Mouse (Mus musculus) olfactory bulb, adult 2 months (tissue): ENCODE measurements at regions not wholly inside any gene's neighbourhood (a gene's known extent, or its start where the extent isn't known, plus 50 kb on each side); places are given as distances from the start of the nearest gene placed in this dataset.

Experiments
- H3K27ac ChIP-seq: fragments of 200-500 bp; 2 replicates; pipeline ENCODE4 v1.5.1; 2012; ENCODE audit warnings: low read depth, low read length; ENCODE audit not compliant: insufficient read depth
- H3K4me1 ChIP-seq: fragments of 200-500 bp; 2 replicates; pipeline ENCODE4 v1.6.1; 2012; ENCODE audit warnings: low read length; ENCODE audit not compliant: control insufficient read depth, insufficient read depth
- H3K4me3 ChIP-seq: fragments of 200-500 bp; 2 replicates; pipeline ENCODE4 v1.5.1; 2012; ENCODE audit warnings: mild to moderate bottlenecking, low read depth, low read length, moderate library complexity; ENCODE audit not compliant: insufficient read depth
- CTCF ChIP-seq: fragments of 200-500 bp; IDR thresholded peaks from 2 replicates; pipeline ENCODE4 v1.5.1; 2012; ENCODE audit warnings: low read depth, mild to moderate bottlenecking, low read length, moderate library complexity; ENCODE audit not compliant: insufficient read depth
- POLR2A ChIP-seq: fragments of 200-500 bp; IDR thresholded peaks from 2 replicates; pipeline ENCODE4 v1.6.1; 2012; ENCODE audit warnings: mild to moderate bottlenecking, low read depth, low read length, moderate library complexity; ENCODE audit not compliant: insufficient read depth
- WGBS: fragments of 180-500 bp; shearing (Covaris S2); methylation state at CpG from one replicate; pipeline ENCODE4 v1.1.7; 2018; 5-methylcytosine and 5-hydroxymethylcytosine counted together

GRCm38 (mm10) chr2:117968731-117969130, 142.9 kb upstream of the Thbs1 start:
- Histone ChIP-seq H3K4me3 (no peak overlapping the region), H3K4me1 (no peaks in the 10 kb centered on the region), H3K27ac (no peak overlapping the region)
- TF ChIP-seq CTCF (no peak), POLR2A (no peak)
- 95% methylated on average over 1 of the region's 1 CpGs for WGBS

GRCm38 (mm10) chr2:117970631-117971030, 141.0 kb upstream of the Thbs1 start:
- 79% methylated on average over 5 of the region's 5 CpGs for WGBS
- H3K4me1 ChIP-seq, result no peaks in the 10 kb centered on the region
- H3K4me3 ChIP-seq, result no peak overlapping the region
- H3K27ac ChIP-seq, result no peak overlapping the region
- no peak for TF ChIP-seq CTCF
- no peak for TF ChIP-seq POLR2A

GRCm38 (mm10) chr2:117977033-117977432, 134.6 kb upstream of the Thbs1 start:
- no peak for TF ChIP-seq POLR2A
- no peak for TF ChIP-seq CTCF
- H3K27ac ChIP-seq, result no peak overlapping the region
- 94% methylated on average over 9 of the region's 9 CpGs for WGBS
- H3K4me1 ChIP-seq, result no peaks in the 10 kb centered on the region
- H3K4me3 ChIP-seq, result no peak overlapping the region

GRCm38 (mm10) chr2:117980856-117981255, 130.8 kb upstream of the Thbs1 start:
- no peaks in the 10 kb centered on the region for H3K4me1 ChIP-seq
- no peak overlapping the region for H3K27ac ChIP-seq
- no peak overlapping the region for H3K4me3 ChIP-seq
- TF ChIP-seq CTCF (no peak), POLR2A (no peak)
- 97% methylated on average over 2 of the region's 2 CpGs for WGBS

- Histone ChIP-seq H3K4me1 (no peaks in the 10 kb centered on the region; the same call in 1 of the 2 replicates), H3K4me3 (no peak overlapping the region), H3K27ac (no peak overlapping the region)
- WGBS, result 98% methylated on average over 5 of the region's 5 CpGs
- TF ChIP-seq POLR2A (no peak), CTCF (no peak)
Observed at GRCm38 (mm10) chr2:117984569-117984968, 127.1 kb upstream of the Thbs1 start.

GRCm38 (mm10) chr2:117987426-117988215, 124.1 kb upstream of the Thbs1 start:
- Histone ChIP-seq H3K4me1 (no peaks in the 10 kb centered on the region; the same call in 1 of the 2 replicates), H3K27ac (no peak overlapping the region), H3K4me3 (no peak overlapping the region)
- no peak for TF ChIP-seq POLR2A
- WGBS, result 77% methylated on average over 10 of the region's 10 CpGs

GRCm38 (mm10) chr2:117988396-117989173, 123.1 kb upstream of the Thbs1 start:
- H3K4me3 ChIP-seq, result no peak overlapping the region
- no peak overlapping the region for H3K27ac ChIP-seq
- H3K4me1 ChIP-seq, result no peaks in the 10 kb centered on the region; the same call in 1 of the 2 replicates
- WGBS, result 27% methylated on average over 11 of the region's 11 CpGs
- no peak for TF ChIP-seq POLR2A
- no peak for TF ChIP-seq CTCF

- Histone ChIP-seq H3K27ac (no peak overlapping the region), H3K4me1 (no peaks in the 10 kb centered on the region; the same call in 1 of the 2 replicates), H3K4me3 (no peak overlapping the region)
- no peak for TF ChIP-seq CTCF
- TF ChIP-seq POLR2A, result no peak
- 87% methylated on average over 8 of the region's 8 CpGs for WGBS
Observed at GRCm38 (mm10) chr2:117989215-117989614, 122.5 kb upstream of the Thbs1 start.

GRCm38 (mm10) chr2:117996130-117997083, 115.3 kb upstream of the Thbs1 start:
- Histone ChIP-seq H3K4me1 (no peaks in the 10 kb centered on the region), H3K27ac (no peak overlapping the region), H3K4me3 (no peak overlapping the region)
- 88% methylated on average over 14 of the region's 14 CpGs for WGBS
- TF ChIP-seq POLR2A (no peak), CTCF (no peak)
